Mouse (Mus musculus) C2C12 (cell line): Measurements from ENCODE around the gene 9930111J21Rik2.

Source experiments
- CTCF ChIP-seq: IDR thresholded peaks from one replicate; pipeline ENCODE4 v1.5.1; 2011; ENCODE audit not compliant: control insufficient read depth, insufficient read depth, insufficient read length
- MAX ChIP-seq: IDR thresholded peaks from one replicate; pipeline ENCODE4 v1.6.1; 2011; ENCODE audit warnings: mild to moderate bottlenecking, control low read depth
- MYOG ChIP-seq: IDR thresholded peaks from one replicate; pipeline ENCODE4 v1.6.1; 2011; ENCODE audit not compliant: control insufficient read depth, insufficient read length; ENCODE audit errors: extremely low read depth
- USF1 ChIP-seq: IDR thresholded peaks from one replicate; pipeline ENCODE4 v1.6.1; 2011; ENCODE audit warnings: low read depth, mild to moderate bottlenecking, control low read depth, moderate library complexity

DNA sequence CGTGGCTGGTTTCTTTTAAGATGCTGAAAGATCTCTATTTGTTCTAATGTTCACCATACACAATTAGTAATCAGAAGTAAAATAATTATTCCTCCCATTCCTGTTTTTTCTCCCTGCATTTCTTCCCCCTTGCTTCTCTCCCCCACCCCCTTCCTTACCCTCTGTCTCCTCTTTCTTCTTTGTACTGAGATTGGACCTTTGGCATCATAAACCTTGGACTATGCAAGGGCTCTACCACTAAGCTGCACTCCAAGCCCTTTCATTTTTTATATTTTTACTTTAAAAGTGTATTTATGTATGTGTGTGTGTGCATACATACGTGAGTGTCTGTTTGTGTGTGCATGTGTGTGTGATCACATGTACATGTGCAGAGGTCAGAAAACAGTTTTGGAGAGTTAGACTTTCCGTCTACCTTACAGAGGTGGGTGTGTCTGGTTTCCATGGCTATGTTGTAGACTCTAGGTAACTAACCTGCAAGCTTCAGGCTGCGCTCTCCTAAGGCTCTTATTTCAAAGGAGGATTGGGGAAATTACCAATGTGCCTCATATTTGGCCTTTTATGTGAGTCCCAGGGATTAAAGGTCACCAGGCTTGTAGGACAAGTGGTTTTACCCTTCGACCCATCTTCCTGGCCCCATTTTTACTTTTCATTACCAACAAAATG is 38.1 kb upstream of the 9930111J21Rik2 start:
- TF ChIP-seq CTCF (no peak), USF1 (no peak), MAX (no peak), MYOG (no peak)
